Mouse (Mus musculus) 416B (cell line): ENCODE data around the gene Tnrc6b.
"Not testable (repeated sequence)": the region's sequence is repeated elsewhere in the genome, so short reads cannot be mapped to it uniquely, and the experiment has no call there.

Experiments
- DNase-seq: peaks from one replicate; pipeline ENCODE4 v3.0.0; 2011; ENCODE audit warnings: low read depth

Gene Tnrc6b

DNA sequence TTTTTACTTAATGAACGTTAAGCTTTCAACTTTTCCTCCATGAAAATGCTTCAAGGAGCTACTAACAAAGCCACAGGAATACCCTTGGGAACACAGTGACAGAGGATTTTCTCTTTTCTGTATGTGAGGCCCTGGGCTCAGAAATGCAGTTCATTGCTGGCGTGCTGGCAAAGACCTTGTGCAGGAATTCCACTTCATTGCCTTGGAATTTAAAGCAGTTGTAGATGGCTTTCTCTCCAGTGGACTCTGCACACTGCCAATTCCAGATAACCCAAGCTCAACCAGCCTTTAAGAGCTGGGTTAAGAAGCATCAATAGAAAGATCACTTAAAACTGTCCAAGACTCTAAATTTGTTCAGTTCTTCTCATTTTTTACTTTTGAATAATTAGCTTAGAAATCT is 204.7 kb downstream of the Tnrc6b start:
- no peak for DNase-seq

DNA sequence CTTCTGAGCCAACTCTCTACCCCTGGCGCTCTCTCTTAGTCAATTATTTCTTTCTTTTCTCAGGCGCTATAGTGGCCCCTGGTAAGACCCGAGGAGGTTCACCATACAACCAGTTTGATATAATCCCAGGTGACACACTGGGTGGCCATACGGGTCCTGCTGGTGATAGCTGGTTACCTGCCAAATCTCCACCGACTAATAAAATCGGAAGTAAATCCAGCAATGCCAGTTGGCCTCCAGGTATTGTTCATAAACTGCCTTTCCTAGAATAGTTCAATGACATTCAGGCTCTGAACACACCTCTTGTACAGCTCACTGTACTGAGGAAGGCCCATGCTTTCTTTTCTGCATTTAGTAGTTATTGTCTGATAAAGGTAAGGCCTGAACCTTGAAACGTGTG is 205.5 kb downstream of the Tnrc6b start:
- no peak for DNase-seq

DNA sequence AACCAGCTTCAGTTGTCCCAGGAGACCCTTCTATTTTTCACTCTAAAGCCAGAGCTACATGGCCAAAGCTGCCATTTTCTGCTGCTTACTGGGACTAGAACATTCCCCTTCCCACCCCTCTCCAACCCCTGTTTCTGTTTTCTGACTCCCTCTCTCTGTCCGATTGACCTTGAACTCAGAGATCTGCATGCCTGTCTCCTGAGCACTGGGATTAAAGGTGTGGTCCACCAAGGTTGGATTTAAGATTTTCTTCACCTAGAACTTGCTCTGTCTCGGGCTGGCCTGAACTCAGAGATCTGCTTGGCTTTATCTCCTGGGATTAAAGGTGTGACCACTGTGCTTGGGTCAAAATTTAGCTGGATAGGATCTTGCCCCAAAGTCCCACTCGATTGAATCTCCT is 209.2 kb downstream of the Tnrc6b start:
- DNase-seq: no peak

DNA sequence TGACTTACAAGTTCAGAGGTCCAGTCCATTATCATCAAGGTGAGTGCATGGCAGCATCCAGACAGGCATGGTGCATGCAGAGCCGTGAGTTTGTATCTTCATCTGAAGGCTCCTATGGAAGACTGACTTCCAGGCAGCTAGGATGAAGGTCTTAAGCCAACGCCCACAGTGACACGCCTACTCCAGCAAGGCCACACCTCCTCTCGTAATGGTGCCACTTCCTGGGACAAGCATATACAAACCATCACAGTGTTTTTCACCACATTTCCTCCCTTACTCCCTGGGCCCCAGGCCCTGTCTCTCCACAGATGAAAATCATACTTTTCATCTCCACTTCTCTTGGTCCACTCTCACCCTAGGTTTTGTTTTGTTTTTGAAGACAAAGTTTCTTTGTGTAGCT is 210.7 kb downstream of the Tnrc6b start:
- DNase-seq: no peak

DNA sequence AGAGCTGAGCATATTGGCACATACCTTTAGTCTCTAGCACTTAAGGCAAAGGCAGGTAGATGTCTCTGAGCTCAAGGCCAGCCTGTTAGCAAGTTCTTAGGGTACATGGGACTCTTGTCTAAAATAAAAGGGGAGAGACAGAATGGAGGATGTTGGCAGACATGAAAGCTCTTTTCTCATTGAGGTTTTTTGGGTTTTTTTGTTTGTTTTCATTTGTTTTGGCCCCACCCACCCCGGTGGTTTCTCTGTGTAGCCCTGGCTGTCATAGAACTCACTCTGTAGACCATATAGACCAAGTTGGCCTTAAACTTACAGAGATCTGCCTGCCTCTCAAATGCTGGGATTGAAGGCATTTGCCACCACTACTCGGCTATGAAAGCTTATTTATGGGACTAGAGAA is 213.1 kb downstream of the Tnrc6b start:
- DNase-seq: no peak

DNA sequence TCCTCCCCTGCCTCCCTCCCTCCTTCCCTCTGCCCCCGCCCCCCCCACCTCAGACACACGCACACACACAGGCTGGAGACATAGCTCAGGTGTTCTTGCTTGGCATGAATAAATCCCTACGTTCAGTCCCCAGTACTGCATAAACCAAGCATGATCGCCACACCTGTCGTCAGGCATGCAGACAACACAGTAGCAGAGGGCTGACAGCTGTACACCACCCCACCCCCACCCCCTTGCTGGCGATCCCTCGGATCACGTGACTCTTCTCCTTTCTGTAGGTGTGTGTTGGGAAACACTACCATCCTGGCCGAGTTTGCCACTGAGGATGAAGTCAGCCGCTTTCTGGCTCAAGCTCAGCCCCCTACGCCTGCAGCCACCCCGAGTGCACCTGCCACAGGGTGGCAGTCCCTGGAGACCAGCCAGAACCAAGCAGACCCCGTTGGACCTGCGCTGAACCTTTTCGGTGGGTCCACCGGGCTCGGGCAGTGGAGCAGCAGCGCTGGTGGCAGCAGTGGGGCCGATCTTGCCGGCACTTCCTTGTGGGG is 217.8 kb downstream of the Tnrc6b start:
- no peak for DNase-seq

DNA sequence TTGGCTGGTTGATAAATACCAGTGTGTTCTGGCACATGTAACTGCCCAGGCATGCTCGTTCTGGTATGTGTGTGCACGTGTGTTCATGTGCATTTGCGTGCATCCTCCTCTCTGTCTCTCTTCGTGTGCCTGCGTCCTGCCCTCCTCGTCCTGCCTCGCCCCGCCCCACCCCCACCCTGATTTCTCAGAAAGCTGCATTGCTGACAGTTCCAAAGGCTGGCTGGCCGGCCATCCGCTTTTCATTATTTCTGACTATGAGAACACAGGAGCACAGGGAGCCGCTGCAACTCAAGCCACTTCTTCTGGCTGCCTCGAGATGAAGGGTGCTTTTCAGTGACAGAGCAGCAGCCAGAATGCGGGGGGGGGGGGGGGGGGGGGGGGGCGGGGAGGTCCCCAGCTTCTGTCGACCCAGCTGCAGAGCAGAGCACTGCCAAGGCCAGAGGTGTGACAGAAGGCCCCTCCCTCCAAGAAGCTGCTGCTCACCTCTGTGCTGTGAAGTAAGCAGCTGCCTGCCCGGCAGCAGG is 219.0 kb downstream of the Tnrc6b start:
- DNase-seq: no peak

DNA sequence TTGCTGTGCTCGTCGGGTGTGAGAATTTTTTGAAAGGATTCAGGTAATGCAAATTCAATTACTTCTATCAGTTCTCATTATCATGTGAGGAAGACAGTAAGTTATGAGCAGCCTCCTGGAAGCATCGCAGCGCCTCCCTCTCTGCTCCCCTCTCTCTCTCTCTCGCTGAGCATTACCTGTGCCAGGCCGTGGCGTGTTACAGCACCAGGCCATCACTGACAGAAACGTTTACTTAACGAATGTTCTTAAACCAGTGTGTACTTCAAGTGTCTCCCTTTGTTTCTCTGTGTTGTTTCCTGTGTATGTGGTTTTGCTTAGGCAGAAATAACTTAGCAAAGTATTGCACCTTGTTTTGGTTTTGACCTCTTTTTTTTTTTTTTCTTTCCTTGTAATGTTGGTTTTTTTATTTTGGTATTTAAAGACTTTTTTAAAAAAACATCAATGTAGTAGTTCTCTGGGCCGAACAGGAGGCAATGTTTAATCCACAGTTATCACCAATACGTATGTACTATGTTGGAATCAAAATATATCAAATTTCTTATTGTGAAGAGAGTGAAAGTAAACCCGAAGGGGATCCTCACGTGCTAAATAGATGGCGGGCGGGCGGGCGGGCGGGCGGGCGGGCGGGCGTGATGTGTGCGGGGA is 219.7 kb downstream of the Tnrc6b start:
- DNase-seq: not testable (repeated sequence)

DNA sequence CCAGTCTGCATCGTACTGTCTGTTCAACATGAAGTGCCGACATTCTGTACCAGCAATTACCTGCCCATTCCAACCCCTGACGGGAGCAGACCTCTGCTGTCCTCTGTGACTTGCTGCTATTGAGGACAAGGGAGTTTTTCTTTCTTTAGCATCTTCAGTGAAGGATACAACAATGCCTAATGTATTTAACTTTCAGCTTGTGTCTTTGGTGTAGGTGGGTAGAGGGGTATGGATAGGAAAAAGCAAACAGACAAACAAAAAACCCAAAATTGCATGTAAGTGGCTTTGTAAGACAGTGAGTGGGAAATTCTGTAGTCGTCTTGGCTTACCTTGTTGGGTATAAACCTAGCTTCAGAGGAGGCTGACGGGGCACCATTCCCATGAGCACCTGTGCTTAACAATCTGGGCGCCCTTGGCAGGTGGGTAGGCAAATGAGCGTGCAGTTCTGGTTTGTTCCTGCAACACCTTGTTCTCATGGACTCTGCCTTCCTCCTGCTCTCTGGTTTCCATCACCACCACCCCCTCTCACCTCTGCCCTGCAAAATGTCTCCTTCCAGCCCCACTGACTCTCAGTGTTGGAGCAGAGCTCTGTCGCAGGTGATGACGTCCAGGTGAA is 220.3 kb downstream of the Tnrc6b start:
- DNase-seq: no peak

DNA sequence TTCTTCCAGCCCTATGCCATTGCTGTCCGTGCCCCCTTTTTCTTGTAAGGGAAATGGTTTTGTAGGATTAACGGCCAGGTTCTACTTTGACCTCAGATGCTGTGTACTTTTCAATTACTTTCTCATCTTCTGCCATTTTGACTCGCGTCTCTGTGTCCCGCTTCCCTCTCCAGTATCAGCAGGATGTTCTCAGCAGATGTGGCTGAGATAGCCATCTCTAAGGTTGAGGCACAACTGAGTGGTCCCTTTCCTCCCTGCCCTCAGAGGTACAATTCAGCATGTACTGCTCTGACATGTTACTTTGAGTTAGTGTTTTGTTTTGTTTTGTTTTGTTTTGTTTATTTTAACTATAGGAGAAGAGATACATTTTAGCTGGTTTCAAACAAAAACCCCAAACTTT is 223.7 kb downstream of the Tnrc6b start:
- no peak for DNase-seq

DNA sequence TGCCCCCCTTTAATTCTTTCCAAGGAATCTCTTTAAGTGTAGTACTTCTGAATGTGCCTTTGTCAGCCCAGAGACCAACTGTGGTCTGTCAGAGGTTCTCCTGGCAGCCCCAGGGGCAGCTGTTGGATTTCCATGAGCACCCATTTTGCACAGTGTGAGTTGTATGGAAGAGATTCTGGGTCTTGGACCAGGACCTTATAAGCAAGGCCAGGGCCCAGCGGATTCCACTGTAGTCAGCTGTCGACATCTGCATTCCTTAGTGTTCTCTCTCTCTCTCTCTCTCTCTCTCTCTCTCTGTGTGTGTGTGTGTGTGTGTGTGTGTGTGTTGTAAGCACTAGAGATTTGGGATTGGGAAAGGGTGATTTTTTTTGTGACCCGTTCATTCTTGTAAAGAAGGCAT is 225.6 kb downstream of the Tnrc6b start:
- no peak for DNase-seq

DNA sequence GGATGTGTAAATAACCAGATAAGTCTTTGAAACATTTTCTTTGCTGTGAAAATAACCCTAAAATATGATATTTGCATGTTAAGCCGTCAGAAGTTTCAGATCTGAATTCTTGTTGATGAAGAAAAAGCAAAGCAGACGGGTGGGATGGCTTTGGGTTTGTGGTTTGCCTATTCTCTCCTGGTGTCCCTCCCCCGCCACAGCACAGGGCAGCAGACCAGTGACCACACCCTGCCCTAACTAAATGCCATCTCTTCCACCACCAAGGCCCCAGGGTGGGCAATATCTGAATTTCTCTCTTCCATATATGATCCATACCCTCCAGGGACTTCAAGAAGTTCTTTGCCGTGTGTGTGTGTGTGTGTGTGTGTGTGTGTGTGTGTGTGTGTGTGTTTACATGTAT is 227.5 kb downstream of the Tnrc6b start:
- no peak for DNase-seq

DNA sequence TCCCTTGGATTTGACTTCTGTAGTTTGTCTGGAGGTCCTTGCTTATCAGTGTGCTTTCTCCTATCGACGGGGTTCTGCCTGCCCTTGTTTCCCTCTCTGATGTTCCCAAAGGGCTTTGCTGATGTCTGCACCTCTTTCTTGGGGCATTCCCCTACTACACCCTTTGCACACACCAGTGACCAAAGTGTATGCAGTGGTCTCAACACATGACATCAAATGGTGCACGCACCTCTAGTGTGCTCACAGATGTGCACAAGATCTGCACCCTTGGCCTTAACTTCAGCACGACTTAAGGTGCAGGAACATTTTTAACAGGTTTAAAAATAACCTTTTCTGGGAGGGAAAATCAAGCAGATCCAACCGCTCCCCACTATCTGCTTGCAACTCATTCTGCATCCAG is 228.3 kb downstream of the Tnrc6b start:
- no peak for DNase-seq

DNA sequence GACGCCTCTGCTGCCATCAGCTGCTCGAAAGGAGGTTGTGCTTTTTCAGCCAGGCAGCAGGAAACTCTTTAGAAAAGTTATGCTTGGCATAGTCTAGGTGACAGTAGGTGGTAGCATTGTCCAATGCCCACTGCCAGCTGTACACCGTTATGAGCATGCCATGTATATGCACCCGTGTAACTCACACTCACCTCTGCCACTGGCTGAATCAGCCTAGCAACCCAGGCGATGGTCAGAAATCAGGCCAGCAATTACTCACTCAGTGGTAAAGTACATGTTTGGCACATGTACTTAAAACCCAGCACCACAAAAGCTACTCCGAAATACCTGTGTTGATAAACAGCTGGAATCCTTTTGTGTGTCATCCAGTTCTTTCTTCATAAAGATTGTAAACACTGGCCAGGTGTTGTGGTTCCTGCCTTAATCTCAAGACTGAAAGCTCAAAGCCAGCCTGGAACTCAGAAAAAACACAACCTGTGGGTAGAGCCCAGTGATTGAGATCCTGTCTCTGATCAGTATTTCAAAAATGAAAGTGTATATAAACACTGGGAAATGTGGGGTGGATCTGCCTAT is 230.4 kb downstream of the Tnrc6b start:
- no peak for DNase-seq

DNA sequence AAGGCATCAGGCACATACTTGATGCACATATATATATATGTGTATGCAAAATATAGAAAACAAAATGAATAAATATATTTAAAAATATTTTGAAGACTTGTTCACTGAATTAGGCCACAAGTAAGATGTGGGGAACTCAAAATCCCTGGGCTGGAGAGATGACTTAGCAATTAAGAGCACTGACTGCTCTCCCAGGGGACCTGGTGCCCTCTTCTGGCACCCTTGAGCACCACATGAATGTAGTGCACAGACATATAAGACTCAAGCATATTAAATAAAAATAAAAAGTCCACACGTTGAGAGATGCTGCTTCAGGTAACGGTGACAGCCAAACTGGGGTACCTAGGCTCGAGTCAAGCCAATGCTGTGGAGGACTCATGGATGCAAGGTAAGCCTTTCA is 234.7 kb downstream of the Tnrc6b start:
- peak; percentile 77 for DNase-seq

DNA sequence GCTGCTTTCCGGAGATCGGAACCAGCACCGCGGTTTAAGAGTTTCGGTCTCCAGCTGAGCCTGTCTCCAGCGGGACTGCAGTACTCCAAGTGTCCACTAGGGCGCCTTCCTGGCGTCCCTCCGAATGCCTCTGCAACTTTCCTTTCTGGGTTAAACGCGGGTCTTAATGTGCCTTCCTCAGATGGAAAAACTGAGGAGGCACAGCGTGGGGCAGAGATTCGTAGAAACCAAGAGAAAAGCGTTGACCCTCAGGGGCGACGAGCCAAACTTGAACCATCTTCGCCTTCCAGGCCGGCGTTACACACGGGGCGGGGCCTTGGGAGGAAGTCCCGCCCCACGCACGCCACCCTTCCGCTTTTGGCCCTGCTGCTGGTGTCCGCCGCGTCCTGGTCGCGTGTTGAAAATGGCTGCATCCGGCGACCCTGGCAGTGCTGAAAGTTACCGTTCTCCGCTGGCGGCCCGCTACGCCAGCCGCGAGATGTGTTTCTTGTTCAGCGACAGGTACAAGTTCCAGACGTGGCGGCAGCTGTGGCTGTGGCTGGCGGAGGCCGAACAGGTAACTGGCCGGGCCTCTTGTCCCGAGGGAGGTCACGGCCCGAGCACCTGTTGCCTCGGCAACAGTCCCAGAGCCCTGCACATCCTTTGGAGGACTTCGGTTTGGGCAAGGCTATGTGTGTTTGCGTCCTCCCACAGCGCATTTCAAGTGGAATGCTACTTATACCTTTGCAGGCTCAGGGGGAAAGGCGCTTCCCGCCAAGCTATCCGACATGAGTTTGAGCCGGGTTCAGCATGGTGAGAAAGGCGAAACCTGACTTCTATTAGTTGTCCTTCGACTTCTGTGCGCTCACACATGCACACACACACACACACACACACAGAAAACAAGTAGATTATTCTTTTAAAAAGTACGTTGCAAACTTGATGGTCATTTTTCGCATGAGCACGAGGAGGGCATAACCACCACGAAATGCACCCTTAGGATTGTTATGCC is 237.3 kb downstream of the Tnrc6b start, which contains the start of gene Adsl:
Gene Adsl (plus strand): TSS at position 346 of the 991 bp plus-strand sequence.
- peak; percentile 85 for DNase-seq

DNA sequence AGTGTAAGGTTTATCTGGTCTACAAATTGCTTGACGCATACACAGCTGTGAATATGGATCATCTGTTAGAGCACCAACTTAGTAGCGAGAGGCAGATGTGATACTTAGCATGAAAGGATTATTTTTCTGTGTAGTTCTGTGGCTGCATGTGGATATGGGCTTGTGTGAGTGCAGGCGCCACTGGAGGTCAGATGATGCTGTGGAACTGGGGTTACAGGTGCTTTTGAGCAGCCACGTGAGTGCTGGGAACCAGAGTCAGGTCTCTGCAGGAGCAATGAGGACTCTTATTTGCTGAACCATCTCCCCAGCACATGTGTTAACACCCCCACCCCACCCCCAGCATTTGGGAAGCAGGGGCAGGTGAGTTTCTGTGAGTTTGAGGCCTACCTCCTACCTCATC is 238.3 kb downstream of the Tnrc6b start:
- DNase-seq: peak; percentile 9

DNA sequence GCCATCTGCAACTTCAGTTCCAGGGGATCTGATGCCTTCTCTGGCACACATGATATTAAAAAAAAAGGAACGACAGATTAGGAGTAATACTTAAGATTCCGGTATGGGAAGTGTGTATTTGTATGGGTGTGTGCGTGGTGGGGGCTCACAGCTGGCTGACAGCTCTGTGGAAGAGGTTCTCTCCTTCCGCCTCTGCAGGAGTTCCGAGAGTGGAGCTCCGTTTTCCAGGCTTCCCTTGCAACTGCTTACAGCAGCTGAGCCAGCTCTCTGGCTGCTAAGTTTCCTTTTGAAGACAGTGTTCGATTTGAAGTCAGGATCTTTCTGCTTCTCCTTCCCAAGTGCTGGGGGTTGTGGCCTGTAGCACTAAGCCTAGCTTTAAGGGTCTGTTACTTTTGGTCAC is 238.9 kb downstream of the Tnrc6b start:
- no peak for DNase-seq

DNA sequence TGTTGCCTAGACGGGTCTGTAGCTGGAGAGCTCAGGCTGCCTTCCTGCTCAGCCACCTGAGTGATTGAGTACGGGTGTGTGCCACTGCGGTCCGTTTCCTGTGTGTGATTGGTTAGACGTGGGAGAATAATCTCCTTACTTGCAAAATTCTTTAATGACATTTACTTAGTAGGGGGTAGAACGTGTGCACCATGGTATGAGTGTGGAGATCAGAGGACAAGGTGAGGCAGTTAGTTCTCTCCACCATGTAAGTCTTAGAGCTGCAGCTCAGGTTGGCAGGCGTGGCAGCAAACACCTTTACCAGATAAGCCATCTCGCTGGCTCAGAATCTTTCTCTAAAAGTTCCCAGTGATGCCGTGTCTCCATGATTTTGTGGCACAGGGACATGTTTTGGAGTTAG is 242.9 kb downstream of the Tnrc6b start:
- DNase-seq: no peak

DNA sequence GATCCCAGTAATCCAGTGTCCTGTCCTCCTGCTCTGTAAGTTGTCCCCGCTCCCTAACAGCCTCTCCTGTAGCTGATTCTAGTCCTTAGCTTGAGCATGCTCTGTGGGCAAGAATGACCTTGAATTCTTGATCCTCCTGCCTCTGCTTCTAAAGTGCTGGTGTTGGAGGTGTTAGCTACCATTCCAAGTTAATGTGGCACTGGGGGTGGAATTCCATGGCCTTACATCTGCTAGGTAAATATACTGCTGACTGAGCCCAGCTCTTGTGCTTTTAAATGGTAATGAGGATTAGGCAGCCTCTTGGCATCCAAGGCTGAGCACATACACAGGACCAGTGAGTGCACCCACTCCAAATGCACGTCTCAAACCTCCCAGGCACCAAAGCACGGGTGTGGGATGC is 243.7 kb downstream of the Tnrc6b start:
- DNase-seq: no peak

DNA sequence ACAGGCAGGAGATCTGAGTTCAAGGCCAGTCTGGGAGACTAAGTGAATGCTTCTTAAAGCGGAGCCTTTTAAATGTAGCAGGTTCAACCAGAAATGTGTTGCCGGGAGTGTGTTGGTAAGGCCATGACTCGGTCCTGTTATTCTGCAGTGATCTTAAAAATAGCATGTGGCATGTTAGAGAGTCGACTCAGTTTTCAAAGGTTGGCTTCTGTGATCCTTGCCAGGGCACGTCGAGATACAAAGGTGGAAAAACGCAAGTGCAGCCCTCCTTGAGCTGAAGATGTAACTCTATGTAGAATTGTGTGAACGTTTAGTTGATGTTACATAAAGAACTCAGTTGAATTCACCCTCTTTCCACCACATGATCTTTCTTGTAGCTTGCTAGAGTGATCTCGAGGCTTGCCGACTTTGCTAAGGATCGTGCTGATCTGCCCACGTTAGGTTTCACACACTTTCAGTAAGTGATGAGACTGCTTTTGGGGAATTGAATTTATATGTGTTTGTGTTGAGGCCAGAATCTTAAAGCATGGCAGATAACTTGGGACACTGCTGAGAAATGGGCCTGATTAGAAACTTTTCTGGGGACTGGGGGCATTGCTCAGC is 244.8 kb downstream of the Tnrc6b start:
- no peak for DNase-seq

DNA sequence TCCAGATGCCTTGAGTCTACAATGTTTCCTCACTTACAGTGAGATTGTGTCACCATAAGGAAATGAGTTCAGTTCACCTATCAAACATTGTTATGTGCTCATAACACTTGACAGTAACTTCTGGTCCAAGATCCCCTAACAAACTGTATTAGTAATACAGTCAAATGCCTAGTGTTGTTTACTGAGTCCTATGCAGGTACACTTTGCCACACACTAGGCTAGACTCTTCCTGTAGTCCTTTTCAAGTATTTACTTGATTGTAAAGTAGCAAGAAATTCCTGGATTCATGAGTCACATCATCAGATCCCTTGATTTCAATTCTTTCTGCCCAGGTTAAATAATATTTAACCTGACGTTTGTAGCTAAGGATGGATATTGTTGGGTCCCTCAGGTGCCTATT is 258.3 kb downstream of the Tnrc6b start:
- DNase-seq: no peak
